Mouse (Mus musculus): ENCODE measurements around the gene Ldb3. TPM values are rescaled to one million over a fixed set of nuclear protein-coding genes. Genes with fewer than 3 reads are reported as not detected.

Gene Ldb3
- polyA plus RNA-seq, 1 experiment from 2014 or later: 1.2 TPM

DNA sequence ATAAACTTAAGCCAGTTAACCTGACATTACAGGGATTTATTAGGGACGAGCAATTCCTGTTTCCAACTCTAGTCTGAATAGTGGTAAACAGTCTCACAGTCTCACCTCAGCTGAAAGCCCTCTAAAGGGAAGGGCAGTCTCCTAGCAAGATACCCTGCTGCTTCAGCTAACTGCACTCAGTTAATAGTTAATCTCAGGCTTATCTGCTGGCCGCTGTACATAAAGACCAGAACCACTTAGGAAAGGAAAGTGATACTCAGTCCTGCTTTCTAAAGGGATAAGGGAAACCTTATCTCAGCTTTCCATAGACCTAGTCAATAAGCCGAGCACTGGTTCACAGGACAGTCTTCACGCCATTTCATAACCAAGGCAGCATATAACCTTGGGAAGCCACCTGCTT is 52.6 kb downstream of the Ldb3 start:
- Histone ChIP-seq H3K4me2 (ENCODE audit: low read length) (no peak overlapping the region), H3K4me3 (ENCODE audit: low read length) (no peak overlapping the region), H3K27ac (ENCODE audit: low read depth, low read length) (no peak overlapping the region), H3K36me3 (ENCODE audit: control insufficient read depth, insufficient read depth, low read length) (no peaks in the 10 kb centered on the region), H3K9me3 (ENCODE audit: control insufficient read depth, low read length) (no peaks in the 10 kb centered on the region), H3K9ac (ENCODE audit: low read depth, low read length) (no peak overlapping the region), H3K4me1 (ENCODE audit: control insufficient read depth, insufficient read depth, low read depth, low read length) (no peaks in the 10 kb centered on the region), H3K27me3 (replicated peaks; ENCODE audit: control insufficient read depth, insufficient read depth, low read length) (no peaks in the 10 kb centered on the region)
- 61% methylated on average over 4 of the region's 4 CpGs for WGBS
- no peak for ATAC-seq

GRCm38 (mm10) chr14:34533537-34533936 is 54.9 kb downstream of the Ldb3 start:
- H3K36me3 ChIP-seq (ENCODE audit: control insufficient read depth, insufficient read depth, low read length): no peaks in the 10 kb centered on the region

GRCm38 (mm10) chr14:34532536-34532935 is 55.9 kb downstream of the Ldb3 start:
- no peak overlapping the region for H3K4me3 ChIP-seq (ENCODE audit: low read length)
- ATAC-seq: no peak

More at GRCm38 (mm10) chr14:34533537-34533936, 54.9 kb downstream of the Ldb3 start:
- H3K4me2 ChIP-seq (ENCODE audit: low read length): no peak overlapping the region
- H3K9me3 ChIP-seq (ENCODE audit: control insufficient read depth, low read length): no peaks in the 10 kb centered on the region; the same call in 1 of the 2 replicates
- no peak overlapping the region for H3K9ac ChIP-seq (ENCODE audit: low read depth, low read length)
- no peak overlapping the region for H3K4me3 ChIP-seq (ENCODE audit: low read length)
- H3K4me1 ChIP-seq (ENCODE audit: control insufficient read depth, insufficient read depth, low read depth, low read length): no peaks in the 10 kb centered on the region
- H3K27ac ChIP-seq (ENCODE audit: low read depth, low read length): no peak overlapping the region
- 85% methylated on average over 5 of the region's 5 CpGs for WGBS
- ATAC-seq: no peak
- no peaks in the 10 kb centered on the region for H3K27me3 ChIP-seq (replicated peaks; ENCODE audit: control insufficient read depth, insufficient read depth, low read length)

GRCm38 (mm10) chr14:34528804-34529203 is 59.7 kb downstream of the Ldb3 start:
- Histone ChIP-seq H3K9ac (ENCODE audit: low read depth, low read length) (no peak overlapping the region), H3K4me2 (ENCODE audit: low read length) (no peak overlapping the region), H3K27ac (ENCODE audit: low read depth, low read length) (no peak overlapping the region), H3K9me3 (ENCODE audit: control insufficient read depth, low read length) (no peaks in the 10 kb centered on the region; the same call in 1 of the 2 replicates), H3K36me3 (ENCODE audit: control insufficient read depth, insufficient read depth, low read length) (no peaks in the 10 kb centered on the region), H3K4me1 (ENCODE audit: control insufficient read depth, insufficient read depth, low read depth, low read length) (no peaks in the 10 kb centered on the region), H3K4me3 (ENCODE audit: low read length) (no peak overlapping the region), H3K27me3 (replicated peaks; ENCODE audit: control insufficient read depth, insufficient read depth, low read length) (no peaks in the 10 kb centered on the region)
- no peak for ATAC-seq
- 71% methylated on average over 8 of the region's 8 CpGs for WGBS

More at GRCm38 (mm10) chr14:34532536-34532935, 55.9 kb downstream of the Ldb3 start:
- WGBS: 83% methylated on average over 6 of the region's 6 CpGs
- Histone ChIP-seq H3K9me3 (ENCODE audit: control insufficient read depth, low read length) (no peaks in the 10 kb centered on the region; the same call in 1 of the 2 replicates), H3K4me1 (ENCODE audit: control insufficient read depth, insufficient read depth, low read depth, low read length) (no peaks in the 10 kb centered on the region), H3K36me3 (ENCODE audit: control insufficient read depth, insufficient read depth, low read length) (no peaks in the 10 kb centered on the region), H3K4me2 (ENCODE audit: low read length) (no peak overlapping the region), H3K27ac (ENCODE audit: low read depth, low read length) (no peak overlapping the region), H3K9ac (ENCODE audit: low read depth, low read length) (no peak overlapping the region), H3K27me3 (replicated peaks; ENCODE audit: control insufficient read depth, insufficient read depth, low read length) (no peaks in the 10 kb centered on the region)

GRCm38 (mm10) chr14:34522701-34523100 is 65.8 kb downstream of the Ldb3 start, which contains the start of gene 9230112D13Rik:
TSS of gene 9230112D13Rik (minus strand) at chr14:34522801.
- no peak within 1 kb of the TSS for H3K27ac ChIP-seq (ENCODE audit: low read depth, low read length)
- H3K9ac ChIP-seq (ENCODE audit: low read depth, low read length): no peak within 1 kb of the TSS
- 89% methylated on average over 8 of the region's 8 CpGs for WGBS
- no peaks in the 10 kb centered on the region for H3K36me3 ChIP-seq (ENCODE audit: control insufficient read depth, insufficient read depth, low read length)
- ATAC-seq: no peak
- no peaks in the 10 kb centered on the region for H3K9me3 ChIP-seq (ENCODE audit: control insufficient read depth, low read length)
- no peak within 1 kb of the TSS for H3K4me2 ChIP-seq (ENCODE audit: low read length)
- H3K4me1 ChIP-seq (ENCODE audit: control insufficient read depth, insufficient read depth, low read depth, low read length): no peaks in the 10 kb centered on the region
- H3K4me3 ChIP-seq (ENCODE audit: low read length): no peak within 1 kb of the TSS
- no peaks in the 10 kb centered on the region for H3K27me3 ChIP-seq (replicated peaks; ENCODE audit: control insufficient read depth, insufficient read depth, low read length)

- Histone ChIP-seq H3K4me3 (ENCODE audit: low read length) (no peak overlapping the region), H3K27me3 (replicated peaks; ENCODE audit: control insufficient read depth, insufficient read depth, low read length) (no peaks in the 10 kb centered on the region), H3K4me2 (ENCODE audit: low read length) (no peak overlapping the region), H3K4me1 (ENCODE audit: control insufficient read depth, insufficient read depth, low read depth, low read length) (no peaks in the 10 kb centered on the region), H3K36me3 (ENCODE audit: control insufficient read depth, insufficient read depth, low read length) (no peaks in the 10 kb centered on the region), H3K27ac (ENCODE audit: low read depth, low read length) (no peak overlapping the region), H3K9ac (ENCODE audit: low read depth, low read length) (no peak overlapping the region), H3K9me3 (ENCODE audit: control insufficient read depth, low read length) (no peaks in the 10 kb centered on the region)
- WGBS: 89% methylated on average over 8 of the region's 8 CpGs
- ATAC-seq: no peak
Observed at GRCm38 (mm10) chr14:34517959-34518544, 70.4 kb downstream of the Ldb3 start.

GRCm38 (mm10) chr14:34516960-34517577 is 71.4 kb downstream of the Ldb3 start:
- WGBS: 90% methylated on average over 10 of the region's 10 CpGs

DNA sequence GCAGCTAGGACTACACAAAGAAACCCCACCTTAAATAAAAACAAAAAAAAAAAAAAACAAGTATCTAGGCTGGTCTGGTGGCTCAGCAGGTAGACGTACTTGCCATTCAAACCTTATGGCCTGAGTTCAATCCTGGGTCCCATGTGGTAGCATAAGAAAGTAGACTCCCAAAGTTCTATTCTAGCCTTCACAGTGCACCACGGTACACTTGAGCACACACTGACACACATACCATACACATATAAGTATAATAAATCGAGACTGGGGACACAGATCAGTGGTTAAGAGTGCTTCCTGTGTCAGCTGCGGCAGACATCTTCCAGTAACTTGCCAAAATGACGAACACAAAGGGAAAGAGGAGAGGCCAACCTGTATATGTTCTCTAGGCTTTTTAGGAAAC is 72.6 kb downstream of the Ldb3 start:
- Histone ChIP-seq H3K36me3 (ENCODE audit: control insufficient read depth, insufficient read depth, low read length) (no peaks in the 10 kb centered on the region), H3K9me3 (ENCODE audit: control insufficient read depth, low read length) (no peaks in the 10 kb centered on the region), H3K4me3 (ENCODE audit: low read length) (no peak overlapping the region), H3K27me3 (replicated peaks; ENCODE audit: control insufficient read depth, insufficient read depth, low read length) (no peaks in the 10 kb centered on the region), H3K4me2 (ENCODE audit: low read length) (no peak overlapping the region), H3K9ac (ENCODE audit: low read depth, low read length) (no peak overlapping the region), H3K27ac (ENCODE audit: low read depth, low read length) (no peak overlapping the region), H3K4me1 (ENCODE audit: control insufficient read depth, insufficient read depth, low read depth, low read length) (no peaks in the 10 kb centered on the region)
- no peak for ATAC-seq
- WGBS: 90% methylated on average over 5 of the region's 5 CpGs

More at GRCm38 (mm10) chr14:34516960-34517577, 71.4 kb downstream of the Ldb3 start:
- H3K27me3 ChIP-seq (replicated peaks; ENCODE audit: control insufficient read depth, insufficient read depth, low read length): no peaks in the 10 kb centered on the region
- H3K4me1 ChIP-seq (ENCODE audit: control insufficient read depth, insufficient read depth, low read depth, low read length): no peaks in the 10 kb centered on the region
- no peaks in the 10 kb centered on the region for H3K9me3 ChIP-seq (ENCODE audit: control insufficient read depth, low read length)
- no peak overlapping the region for H3K9ac ChIP-seq (ENCODE audit: low read depth, low read length)
- no peak overlapping the region for H3K4me2 ChIP-seq (ENCODE audit: low read length)
- H3K4me3 ChIP-seq (ENCODE audit: low read length): no peak overlapping the region
- H3K27ac ChIP-seq (ENCODE audit: low read depth, low read length): no peak overlapping the region
- no peaks in the 10 kb centered on the region for H3K36me3 ChIP-seq (ENCODE audit: control insufficient read depth, insufficient read depth, low read length)
- no peak for ATAC-seq

DNA sequence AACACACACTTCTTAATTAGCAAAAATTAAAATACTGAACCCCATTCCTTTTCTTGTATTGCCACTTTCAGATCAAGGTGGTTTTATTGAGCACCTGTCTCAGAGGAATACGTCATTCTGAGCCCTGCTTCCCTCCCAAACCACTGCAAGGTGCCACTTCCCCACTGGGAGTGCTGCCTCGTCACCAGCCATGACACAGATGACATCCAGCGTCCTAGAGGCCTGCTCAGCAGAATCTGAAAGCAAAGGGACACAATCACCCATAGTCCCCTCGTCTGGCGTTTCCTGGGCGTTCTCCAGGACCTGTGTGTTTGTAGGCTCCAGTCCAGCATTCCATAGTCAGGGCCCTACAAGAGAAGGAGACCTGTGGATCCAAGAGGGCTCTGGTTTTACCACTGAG is 74.4 kb downstream of the Ldb3 start:
- H3K27me3 ChIP-seq (replicated peaks; ENCODE audit: control insufficient read depth, insufficient read depth, low read length): no peaks in the 10 kb centered on the region
- H3K9ac ChIP-seq (ENCODE audit: low read depth, low read length): no peak overlapping the region
- H3K9me3 ChIP-seq (ENCODE audit: control insufficient read depth, low read length): no peaks in the 10 kb centered on the region
- 33% methylated on average over 6 of the region's 6 CpGs for WGBS
- H3K27ac ChIP-seq (ENCODE audit: low read depth, low read length): no peak overlapping the region
- no peak overlapping the region for H3K4me2 ChIP-seq (ENCODE audit: low read length)
- no peak overlapping the region for H3K4me3 ChIP-seq (ENCODE audit: low read length)
- no peak for ATAC-seq
- H3K36me3 ChIP-seq (ENCODE audit: control insufficient read depth, insufficient read depth, low read length): no peaks in the 10 kb centered on the region
- H3K4me1 ChIP-seq (ENCODE audit: control insufficient read depth, insufficient read depth, low read depth, low read length): peaks cover under 1% of the 10 kb centered on the region; the same call in 1 of the 2 replicates
